Mouse (Mus musculus): ENCODE measurements at regions not wholly inside any gene's neighbourhood (a gene's known extent, or its start where the extent isn't known, plus 50 kb on each side); places are given as distances from the start of the nearest gene placed in this dataset.

- no peak for TF ChIP-seq CTCF (IDR thresholded peaks at IDR 0.05; ENCODE audit: low read depth)
- TF ChIP-seq EP300 (IDR thresholded peaks at IDR 0.05; ENCODE audit: low read depth): no peak
Measured at GRCm38 (mm10) chr7:40441128-40441527, 457.0 kb upstream of the Vstm2b start.

All from heart, postnatal 0 days (tissue).